Mouse (Mus musculus): Measurements from ENCODE around the gene Phospho1. TPM values are rescaled to one million over a fixed set of nuclear protein-coding genes. Genes with fewer than 3 reads are reported as not detected.
A peak's percentile ranks its signal among the peaks of the same experiment; 100 is the strongest.

The Phospho1 gene
- total RNA-seq, 4 experiments from 2014 or later: 44.2 to 51.8 (median 50.0) TPM

DNA sequence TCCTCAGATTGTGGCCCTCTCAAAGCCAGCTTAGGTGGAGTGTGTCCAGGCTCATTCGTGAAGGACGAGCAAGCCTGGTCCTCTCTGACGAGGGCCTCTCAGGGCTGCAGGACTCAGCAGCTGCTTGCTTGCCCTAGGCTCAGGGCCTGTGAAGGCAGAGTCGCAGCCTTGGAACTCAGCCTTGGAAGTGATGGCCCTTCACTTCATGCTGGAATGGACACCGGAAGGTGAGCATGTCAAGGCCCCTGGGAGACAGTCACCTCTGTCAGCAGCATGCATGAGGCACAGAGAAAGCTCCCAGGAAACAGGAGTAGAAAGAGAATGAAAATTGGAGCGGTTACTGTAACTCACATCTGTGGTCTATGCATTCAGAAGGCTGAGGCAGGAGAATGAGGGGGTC, 12.6 kb upstream of the Phospho1 start:
- no peak for DNase-seq (ENCODE audit: low spot score in 2 of 2)

DNA sequence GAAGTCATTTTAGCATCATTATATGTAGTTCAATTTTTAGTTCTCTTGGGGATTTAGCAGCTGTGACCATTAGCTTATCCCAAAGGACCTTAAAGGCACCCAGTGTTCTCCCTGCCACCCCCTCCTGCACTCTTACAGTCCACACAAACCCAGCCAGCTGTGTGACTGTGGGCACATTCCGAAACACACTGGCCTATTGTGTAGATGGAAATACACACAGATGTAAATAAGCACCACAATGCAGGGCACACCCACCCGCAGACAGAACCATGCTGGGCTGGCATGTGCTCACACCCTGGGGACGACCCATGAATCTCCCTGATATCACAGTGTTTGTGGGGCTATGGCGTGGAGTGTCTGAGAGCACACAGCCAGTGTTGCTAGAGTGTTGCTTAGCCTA, 12.1 kb upstream of the Phospho1 start:
- no peak for DNase-seq (ENCODE audit: low spot score in 2 of 2)

DNA sequence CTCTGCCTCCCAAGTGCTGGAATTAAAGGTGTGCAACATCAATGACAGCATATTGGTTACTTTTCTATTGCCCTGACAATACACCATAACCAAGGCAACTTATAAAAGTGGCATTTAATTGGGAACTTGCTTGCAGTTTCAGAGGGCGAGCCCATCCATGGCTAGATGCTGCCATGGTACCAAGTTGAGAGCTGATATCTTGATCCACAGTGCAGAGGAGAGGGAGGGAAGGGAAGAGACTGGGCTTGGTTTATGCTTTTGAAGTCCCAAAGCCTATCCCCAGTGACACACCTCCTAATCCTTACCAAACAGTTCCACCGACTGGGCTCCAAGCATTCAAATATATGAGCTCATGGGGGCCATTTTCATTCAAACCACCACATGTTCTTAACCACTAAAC, 10.2 kb upstream of the Phospho1 start:
- no peak for DNase-seq (ENCODE audit: low spot score in 2 of 2)

DNA sequence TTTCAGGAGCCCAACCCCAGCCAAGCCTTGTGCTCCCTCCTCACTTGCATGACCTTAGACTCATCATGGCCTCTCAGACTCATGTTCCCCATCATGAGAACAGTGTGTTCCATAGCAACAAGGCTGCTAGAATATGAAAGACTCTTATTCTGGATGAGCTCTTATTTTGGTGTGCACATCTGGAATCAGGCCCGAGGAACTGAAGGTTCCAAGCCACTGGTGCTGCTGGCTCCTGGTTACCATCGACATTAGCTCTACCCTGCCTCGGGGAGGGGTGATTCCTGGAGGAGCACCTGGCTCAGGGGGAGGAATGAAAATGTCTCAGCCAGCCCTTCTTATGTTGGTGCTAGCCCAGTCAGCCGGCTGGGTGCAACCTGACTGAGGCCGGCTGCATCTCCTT, 9.4 kb upstream of the Phospho1 start:
- DNase-seq (ENCODE audit: low spot score in 2 of 2): no peak

DNA sequence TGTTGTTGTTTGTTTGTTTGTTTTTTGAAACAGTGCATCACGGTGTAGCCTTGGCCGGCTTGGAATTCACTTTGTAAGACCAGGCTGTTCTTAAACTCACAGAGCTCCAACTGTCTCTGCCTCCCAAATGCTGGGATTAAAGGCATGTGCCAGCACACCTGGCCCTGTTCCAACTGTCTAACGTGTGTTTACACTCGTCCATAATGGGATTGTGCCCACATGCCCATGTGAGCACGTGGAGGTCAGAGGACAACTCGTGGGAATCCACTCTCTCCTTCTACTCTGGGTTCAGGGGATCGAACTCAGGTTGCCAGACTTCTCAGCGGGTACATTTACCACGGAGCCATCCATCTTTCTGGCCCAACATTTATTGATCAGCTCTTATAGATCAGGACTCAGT, 8.9 kb upstream of the Phospho1 start:
- no peak for DNase-seq (ENCODE audit: low spot score in 2 of 2)

DNA sequence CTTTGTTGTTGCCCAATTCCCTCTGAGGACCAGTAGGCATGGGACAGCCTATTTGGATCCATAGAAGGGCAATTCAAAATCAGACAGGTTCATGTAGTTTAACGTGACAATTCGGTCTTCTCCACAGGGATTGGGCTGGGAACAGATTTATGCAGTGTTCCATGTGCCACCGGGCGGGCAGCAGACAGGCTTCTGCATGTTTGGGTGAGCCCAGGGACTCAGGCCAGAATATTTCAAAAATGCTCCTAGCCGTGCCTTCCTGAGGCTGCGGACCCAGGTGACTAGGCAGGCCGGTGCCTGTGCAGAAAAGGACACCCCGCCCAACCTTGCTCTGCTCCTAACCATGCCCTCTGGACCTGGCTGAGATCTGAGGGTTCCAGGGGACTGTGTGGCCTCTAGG, 5.2 kb upstream of the Phospho1 start:
- DNase-seq (ENCODE audit: low spot score in 2 of 2): no peak

DNA sequence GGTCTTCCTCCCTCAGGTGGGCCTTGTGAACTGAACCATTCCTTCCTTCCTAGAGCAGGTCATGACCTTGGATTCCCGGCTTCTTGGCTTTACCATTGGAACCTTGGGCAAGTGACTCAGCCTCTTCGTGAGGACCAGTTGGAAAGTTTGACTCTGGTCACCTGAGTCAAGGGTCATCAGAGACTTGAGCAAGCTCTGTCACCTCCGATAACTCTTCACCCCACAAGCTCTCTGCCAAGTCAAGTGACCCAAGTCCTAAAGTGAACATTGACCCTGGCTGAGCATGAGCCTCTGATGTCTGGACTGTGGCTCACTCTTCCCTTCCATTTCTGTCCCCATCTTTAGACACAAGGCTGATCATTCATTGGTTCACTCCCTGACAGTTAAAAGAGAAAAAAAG, 2.8 kb upstream of the Phospho1 start:
- DNase-seq (ENCODE audit: low spot score in 2 of 2): no peak

DNA sequence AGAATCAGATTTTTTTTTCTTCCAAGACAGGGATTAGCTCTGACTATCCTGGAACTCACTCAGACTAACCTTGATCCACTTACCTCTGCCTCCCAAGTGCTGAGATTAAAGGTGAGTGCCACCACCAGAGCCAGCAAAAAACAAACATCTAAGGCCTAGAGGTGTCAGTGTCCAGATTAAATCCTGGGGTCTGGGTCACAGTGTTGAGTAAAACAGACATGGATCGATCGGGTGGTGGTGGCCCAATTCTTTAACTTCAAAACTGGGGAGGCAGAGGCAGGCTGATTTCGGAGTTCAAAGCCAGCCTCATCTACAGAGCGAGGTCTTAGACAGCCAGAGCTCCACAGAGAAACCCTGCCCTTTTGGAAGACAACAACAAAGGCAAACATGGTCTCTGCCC, 1.9 kb upstream of the Phospho1 start:
- no peak for DNase-seq (ENCODE audit: low spot score in 2 of 2)

DNA sequence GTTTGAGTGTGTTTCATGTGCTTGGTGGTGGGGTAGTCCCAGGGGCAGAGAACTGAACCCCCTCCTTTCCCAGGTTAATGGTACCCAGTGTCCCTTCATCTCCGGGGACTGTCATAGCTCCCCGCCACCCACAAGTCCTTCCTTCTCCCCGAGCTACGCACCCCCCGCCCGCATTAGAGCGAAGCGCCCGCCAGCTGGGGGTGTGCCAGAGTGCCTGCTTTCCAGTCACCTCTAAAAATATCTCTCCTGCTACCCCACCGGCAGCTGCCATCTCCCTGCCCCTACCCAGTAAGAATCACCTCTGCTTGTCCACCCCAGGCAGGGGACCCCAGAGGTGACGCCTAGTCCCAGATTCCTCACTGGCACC, 561 bp downstream of the Phospho1 start:
- DNase-seq (ENCODE audit: low spot score in 2 of 2): peak in 1 of 2 experiments; percentile 43

DNA sequence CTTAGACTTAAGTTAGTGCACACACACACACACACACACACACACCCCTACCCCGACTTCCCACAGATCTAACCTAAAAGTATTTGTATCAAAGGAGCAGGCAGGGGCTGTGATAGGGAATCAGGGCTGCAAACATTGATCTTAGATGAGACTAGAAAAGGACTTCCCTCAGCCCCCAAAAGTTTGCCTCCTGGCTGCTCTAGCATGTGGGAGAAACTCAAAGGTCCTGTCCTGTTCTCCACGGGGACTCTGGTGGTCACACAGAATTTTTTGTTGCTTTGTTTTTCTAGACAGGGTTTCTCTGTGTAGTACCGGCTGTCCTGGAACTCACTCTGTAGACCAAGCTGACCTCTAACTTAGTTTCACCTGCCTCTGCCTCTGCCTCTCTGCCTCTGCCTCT, 1.3 kb downstream of the Phospho1 start:
- no peak for DNase-seq (ENCODE audit: low spot score in 2 of 2)

DNA sequence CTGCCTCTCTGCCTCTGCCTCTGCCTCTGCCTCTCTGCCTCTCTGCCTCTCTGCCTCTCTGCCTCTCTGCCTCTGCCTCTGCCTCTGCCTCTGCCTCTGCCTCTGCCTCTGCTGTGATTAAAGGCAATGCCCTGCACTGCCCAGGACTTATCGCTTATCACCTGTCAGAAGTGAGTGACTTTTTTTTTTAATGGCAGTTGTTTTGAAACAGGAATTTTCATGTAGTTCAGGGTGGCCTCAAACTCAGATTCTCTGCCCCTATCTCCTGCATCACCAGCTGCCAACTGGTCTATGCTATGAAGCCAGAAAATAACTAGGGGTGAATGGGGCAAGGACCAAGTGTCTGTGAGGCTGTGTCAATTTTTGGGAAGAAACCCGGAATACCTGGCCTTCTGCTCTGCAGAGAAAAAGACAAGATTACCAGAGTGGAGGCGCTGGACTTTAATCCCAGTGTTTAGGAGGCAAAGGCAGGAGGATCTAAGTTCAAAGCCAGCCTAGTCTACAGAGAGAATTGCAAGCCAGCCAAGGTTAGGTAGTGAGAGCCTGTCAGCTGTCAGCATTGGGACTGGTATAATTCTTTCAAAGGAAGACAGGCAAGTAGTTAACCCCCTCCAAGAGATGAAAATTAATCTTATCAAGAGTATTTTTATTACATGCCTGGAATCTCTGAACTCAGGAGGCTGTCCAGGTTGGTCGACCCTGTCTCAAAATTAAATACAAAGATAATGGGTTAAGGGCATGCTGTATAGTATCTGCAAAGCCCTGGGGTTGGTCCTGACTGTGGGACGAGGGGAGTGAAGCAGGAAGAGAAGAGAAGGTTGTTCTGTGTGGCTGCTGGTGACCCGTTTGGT, 2.2 kb downstream of the Phospho1 start:
- DNase-seq (ENCODE audit: low spot score in 2 of 2): no peak

DNA sequence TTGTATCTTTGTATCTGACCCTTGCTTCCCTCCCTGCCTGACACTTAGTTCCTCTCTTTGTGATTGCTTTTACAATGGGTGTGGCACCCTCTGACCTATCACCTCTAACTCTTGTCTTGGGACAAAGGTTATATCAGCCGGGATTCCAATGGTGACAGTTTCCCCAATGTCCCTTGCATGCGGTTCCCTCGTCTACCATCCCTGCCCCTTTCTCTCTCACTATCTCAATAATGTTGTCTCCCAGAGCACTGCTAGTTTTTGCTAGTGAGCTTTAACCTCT, 2.8 kb downstream of the Phospho1 start:
- DNase-seq (ENCODE audit: low spot score in 2 of 2): no peak

DNA sequence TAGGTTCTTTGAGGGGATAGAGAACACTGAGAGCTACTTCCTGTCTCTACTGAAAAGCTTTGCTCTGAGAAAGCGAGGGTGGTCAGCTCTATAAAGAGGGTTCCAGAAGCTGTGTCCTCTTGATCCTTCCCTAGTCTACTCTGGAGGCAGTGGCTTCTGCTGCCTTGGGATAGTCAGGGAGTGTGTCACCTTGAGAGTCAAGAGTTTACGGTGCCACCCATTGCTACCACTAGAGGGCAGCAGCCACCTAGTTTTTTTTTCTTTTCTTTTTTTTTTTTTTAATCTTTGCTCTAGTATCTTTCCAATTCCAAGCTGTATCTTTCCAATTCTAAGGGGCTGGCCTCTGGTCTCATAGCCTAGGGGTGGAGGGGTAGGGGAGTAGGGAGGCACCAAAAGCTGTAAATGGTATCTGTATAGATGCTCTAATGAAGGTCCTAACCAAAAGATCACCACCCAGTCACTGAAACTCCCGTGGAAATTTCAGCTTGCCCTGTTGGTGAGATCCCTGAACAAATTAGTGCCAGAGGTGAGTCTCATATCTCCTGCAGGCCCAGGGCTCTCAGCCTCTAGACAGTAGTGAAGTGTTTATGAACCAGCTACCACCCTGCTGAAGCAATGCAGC, 3.3 kb downstream of the Phospho1 start:
- peak in 1 of 2 experiments; percentile 65 for DNase-seq (ENCODE audit: low spot score in 2 of 2)

DNA sequence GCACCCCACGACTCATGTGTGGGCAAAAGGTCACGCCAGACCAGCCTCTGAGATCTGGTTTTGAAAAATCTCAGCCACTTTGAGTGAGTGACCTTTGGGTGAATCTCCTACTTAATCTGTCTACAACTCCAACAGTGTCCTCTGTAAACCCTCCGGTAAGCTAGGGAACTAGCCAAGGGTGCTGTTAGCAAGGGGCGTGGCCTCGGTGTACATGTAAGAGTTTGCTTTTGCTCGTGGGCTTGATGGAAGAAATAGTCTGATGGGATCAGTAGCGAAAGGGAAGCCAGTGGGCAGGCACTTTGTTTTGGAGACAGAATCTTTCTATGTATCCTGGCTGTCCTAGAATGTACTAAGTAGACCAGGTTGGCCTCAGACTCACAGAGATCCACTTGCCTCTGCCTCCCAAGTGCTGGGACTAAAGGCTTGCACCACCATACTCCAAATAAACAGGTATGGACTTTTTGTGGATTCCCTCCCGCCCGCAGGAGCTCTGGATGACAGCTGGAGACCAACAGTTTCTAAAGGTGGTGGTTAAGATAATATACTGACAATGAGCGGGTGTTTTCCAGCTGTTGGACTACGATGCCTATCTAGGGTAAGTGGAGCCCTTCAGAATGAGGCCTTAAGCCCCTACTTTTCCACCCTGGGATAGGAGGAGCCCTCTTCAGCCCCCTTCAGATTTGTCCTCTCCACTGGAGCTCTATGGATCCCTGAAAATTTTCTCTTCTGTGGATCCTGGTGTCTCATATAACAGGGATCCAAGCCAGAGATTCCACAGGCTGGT, 4.1 kb downstream of the Phospho1 start:
- DNase-seq (ENCODE audit: low spot score in 2 of 2): no peak

DNA sequence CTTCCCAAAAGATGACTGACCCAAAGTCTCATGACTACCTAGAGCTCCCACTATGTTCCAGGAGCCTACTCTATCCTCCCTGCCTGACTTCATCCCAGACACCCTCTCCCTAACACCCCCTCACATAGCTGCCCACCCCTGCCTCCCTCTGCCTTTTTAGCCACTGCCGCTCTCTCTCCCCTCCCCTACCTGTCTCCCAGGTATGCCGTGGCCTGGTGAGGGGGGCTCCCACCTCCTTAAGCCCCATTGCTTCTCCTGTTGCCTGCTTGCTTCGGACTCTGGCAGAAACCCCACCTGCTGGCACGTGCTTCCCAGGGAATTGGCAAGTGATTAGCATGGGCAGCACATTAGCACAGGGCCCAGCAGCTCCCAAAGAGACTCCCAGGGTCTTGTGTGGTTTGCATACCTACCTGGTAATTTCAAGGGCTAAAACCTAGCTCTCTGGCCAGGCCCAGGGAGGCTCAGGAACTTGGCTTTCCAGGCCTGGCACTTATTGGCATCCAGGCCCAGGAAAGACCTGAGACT, 5.3 kb downstream of the Phospho1 start:
- DNase-seq (ENCODE audit: low spot score in 2 of 2): no peak

DNA sequence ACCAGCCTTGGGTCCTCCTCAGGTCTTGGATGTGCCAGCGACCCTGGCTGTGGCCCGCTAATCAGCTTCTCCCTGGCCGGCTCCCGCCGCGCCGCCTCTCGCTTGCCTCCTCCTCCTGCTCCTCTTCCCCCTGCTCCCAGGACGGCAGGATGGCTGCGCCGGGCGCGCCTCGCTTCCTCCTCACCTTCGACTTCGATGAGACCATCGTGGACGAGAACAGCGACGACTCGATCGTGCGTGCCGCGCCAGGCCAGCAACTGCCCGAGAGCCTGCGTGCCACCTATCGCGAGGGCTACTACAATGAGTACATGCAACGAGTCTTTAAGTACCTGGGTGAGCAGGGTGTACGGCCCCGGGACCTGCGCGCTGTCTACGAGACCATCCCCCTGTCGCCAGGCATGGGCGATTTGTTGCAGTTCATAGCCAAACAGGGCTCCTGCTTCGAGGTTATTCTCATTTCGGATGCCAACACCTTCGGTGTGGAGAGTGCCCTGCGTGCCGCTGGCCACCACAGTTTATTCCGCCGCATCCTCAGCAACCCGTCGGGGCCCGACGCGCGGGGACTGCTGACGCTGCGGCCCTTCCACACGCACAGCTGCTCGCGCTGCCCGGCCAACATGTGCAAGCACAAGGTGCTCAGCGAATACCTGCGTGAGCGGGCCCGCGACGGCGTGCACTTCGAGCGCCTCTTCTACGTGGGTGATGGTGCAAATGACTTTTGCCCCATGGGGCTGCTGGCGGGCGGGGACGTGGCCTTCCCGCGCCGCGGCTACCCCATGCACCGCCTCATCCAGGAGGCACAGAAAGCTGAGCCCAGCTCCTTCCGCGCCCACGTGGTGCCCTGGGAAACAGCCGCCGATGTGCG, 6.3 kb downstream of the Phospho1 start:
- DNase-seq (ENCODE audit: low spot score in 2 of 2): no peak

DNA sequence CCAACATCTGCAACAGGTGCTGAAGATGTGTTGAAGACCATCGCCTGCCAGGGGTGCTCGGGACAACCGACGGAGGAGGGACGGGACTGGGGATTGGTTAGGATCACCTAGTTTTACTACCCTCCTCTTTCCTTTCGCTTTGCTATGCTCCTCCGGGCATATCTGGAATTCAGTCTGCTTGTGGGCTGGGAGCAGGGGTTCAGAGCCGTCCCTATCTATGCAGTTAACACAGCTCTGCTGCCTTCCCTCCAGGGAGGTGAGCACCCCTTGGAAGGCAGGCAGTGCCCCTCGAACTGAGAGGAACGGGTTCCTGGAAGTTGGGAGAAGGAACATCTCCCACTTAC, 6.9 kb downstream of the Phospho1 start:
- no peak for DNase-seq (ENCODE audit: low spot score in 2 of 2)

DNA sequence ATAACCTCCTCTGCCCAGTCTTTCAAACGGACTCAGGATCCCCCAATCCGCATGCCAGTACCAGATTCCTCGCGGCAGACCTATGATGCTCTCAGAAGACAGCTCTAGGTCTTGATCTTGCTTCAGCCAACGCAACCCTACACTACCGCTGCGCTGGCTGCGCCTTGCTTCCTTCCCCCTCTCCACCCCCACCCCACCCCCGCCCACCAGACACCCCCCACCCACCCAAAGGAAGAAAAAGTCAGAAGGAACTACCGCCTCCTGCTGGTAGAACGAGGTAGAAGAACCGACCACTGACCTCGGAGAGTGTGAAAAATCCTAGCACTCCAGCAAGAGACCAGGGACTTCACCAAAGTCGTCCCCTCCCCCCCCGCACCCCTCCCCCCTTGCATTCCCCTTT, 7.3 kb downstream of the Phospho1 start:
- DNase-seq (ENCODE audit: low spot score in 2 of 2): no peak

DNA sequence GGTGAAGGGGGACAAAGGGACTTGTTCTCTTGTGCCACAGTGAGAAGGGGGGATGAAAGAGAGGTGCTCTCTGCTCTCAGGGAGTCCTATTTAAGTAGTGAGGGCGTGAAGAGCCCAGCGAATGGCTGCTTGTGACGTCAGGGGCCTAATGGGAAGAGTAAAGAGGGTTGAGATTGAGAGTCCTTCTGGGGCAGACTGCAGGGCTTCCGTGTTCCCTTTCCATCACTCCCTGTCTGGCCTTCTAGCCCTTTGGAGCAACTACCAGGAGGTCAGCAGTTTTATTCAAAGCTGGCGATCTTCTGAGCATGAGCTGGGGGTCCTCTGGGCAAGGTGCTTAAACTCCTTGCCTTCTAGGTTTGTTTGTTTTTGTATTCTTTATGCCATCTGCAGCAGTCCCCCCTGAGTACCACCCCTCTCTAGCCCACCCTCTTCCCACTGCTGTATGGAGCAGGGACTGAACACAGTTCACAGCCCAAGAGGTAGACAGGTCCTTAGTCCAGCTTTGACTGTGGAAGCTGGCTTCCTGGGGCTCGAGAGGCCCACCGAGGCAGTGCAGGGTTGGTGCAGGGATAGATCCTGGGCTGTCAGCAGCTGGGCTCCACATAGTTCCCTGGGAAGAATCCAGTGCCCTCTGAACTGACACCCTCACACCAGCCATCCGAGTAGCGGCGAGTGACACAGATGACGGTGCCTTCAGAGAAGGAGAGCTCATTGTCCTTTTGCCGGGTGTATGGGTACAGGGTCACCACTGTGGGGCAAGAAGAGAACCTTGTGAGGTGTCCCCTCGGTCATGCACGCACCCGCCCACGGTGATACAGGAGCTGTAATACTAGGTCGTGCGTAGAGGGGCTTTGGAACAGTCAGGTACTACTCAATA, 8.1 kb downstream of the Phospho1 start:
- no peak for DNase-seq (ENCODE audit: low spot score in 2 of 2)

DNA sequence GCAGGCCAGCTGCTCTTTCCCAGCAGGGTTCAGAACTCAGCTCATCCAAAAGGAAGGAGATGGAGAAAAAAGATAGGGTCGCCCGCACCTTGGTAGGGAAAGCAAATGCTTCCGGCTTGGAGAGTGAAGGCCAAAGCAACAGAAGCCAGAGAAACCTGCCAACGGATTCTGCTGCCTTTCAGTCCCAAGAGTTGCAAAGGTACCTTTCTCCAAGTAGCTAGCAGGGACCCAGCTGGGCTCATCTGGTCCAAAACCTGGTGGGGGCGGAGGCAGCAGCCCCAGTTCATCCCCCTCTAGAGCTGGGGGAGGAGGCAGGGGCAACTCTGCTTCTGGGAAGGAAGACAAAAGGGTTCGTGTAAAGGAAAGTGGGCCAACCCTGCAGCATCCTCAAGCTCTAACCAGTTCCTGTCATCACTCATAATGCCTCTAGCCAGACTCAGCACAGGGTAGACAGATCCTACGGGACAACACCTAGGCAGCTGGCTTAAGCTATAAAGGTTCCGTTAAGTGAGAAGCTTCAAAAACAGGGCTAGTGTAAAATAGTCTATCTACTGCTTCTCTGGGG, 8.8 kb downstream of the Phospho1 start:
- no peak for DNase-seq (ENCODE audit: low spot score in 2 of 2)

Data from layer of hippocampus, adult 8-10 months (tissue).